Mouse (Mus musculus) heart, embryonic 10.5 days (tissue): ENCODE measurements around the gene Nfs1. TPM values are rescaled to one million over a fixed set of nuclear protein-coding genes. Genes with fewer than 3 reads are reported as not detected.
A peak's percentile ranks its signal among the peaks of the same experiment; 100 is the strongest.
"Not testable (repeated sequence)": the region's sequence is repeated elsewhere in the genome, so short reads cannot be mapped to it uniquely, and the experiment has no call there.

Experiments used
- DNase-seq: peaks from one replicate; pipeline ENCODE4 v3.0.0-alpha.2; 2017; ENCODE audit warnings: low spot score
- H3K27ac ChIP-seq: fragments of 300-500 bp; sonication (generic); 2 replicates; pipeline ENCODE4 v1.5.1; 2016; ENCODE audit warnings: mild to moderate bottlenecking
- H3K27me3 ChIP-seq: fragments of 300-500 bp; sonication (generic); 2 replicates; pipeline ENCODE4 v1.6.1; 2016; ENCODE audit warnings: mild to moderate bottlenecking; ENCODE audit not compliant: poor library complexity, insufficient read depth, severe bottlenecking
- H3K36me3 ChIP-seq: fragments of 300-500 bp; sonication (generic); 2 replicates; pipeline ENCODE4 v1.6.1; 2016; ENCODE audit warnings: mild to moderate bottlenecking, moderate library complexity
- H3K4me1 ChIP-seq: fragments of 300-500 bp; sonication (generic); 2 replicates; pipeline ENCODE4 v1.6.1; 2016; ENCODE audit warnings: mild to moderate bottlenecking
- H3K4me3 ChIP-seq: fragments of 300-500 bp; sonication (generic); 2 replicates; pipeline ENCODE4 v1.5.1; 2016; ENCODE audit warnings: mild to moderate bottlenecking, moderate library complexity
- H3K9me3 ChIP-seq: fragments of 300-500 bp; sonication (generic); 2 replicates; pipeline ENCODE4 v1.6.1; 2016; ENCODE audit warnings: mild to moderate bottlenecking, moderate library complexity
- WGBS: fragments of 180-500 bp; shearing (Covaris S2); methylation state at CpG from one replicate; pipeline ENCODE4 v1.1.7; 2016; 5-methylcytosine and 5-hydroxymethylcytosine counted together
- polyA plus RNA-seq: library from polyadenylated mRNA; unstranded; fragments of >200 nt; fragmentation: Nextera tagmentation; extraction: Ambion mirVana; gene quantifications from 2 replicates; pipeline ENCODE4 v1.2.1, GENCODE M21; 2016

Gene Nfs1
- 54.5 and 65.2 TPM in 2 replicates for polyA plus RNA-seq

DNA sequence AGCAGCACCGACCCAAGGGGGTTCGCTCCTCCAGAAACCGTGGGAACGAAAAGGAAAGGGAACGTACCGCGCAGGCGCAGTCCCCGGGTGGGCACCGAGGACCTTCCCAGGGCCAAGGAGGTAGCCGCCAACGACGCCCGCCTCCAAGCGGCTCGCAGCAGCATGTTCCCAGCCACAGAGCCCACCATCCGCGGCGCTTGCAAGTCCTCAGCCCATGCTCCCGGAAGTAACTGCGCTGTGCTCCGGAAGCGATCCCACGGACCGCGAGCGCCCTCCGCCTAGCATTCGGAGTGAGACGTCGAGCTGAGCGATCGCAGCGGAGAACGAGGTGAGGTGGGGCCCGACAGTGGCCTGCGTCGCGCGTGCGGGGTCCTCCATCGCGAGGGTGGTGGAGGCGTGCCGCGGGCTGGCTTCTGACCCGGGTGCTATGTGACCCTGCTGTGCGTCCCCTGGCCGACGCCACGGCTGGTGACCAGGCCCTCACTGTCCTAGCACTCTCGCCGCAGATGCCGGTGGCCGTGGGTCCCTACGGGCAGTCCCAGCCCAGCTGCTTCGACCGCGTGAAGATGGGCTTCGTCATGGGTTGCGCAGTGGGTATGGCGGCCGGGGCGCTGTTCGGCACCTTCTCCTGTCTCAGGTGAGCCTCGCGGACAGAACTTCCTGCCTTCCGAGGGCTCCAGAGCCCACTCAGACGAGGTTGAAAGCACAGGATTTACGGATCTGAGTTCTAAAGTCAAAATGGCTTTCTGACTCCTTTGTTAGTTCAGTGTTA lies at the start of gene Nfs1, which contains the start of gene Romo1:
TSS of gene Nfs1 (minus strand) at position 234 of the 772 bp plus-strand sequence.
TSS of gene Romo1 (plus strand) at position 87 of the 772 bp plus-strand sequence.
- H3K27me3 ChIP-seq: no peaks in the 10 kb centered on the region
- peak within 1 kb of the TSS; percentile 82 for H3K4me3 ChIP-seq
- under 1% methylated on average over 70 of the region's 70 CpGs for WGBS
- H3K36me3 ChIP-seq: peaks cover 43% of the 10 kb centered on the region
- peak; percentile 98 for DNase-seq
- peak within 1 kb of the TSS; percentile 94 for H3K27ac ChIP-seq
- peaks cover 9% of the 10 kb centered on the region; the same call in 1 of the 2 replicates for H3K4me1 ChIP-seq
- H3K9me3 ChIP-seq: no peaks in the 10 kb centered on the region

GRCm38 (mm10) chr2:156193066-156193862 lies 49.3 kb upstream of the Nfs1 start:
- H3K36me3 ChIP-seq: no peaks in the 10 kb centered on the region
- peaks cover 9% of the 10 kb centered on the region for H3K4me1 ChIP-seq
- no peak overlapping the region for H3K27ac ChIP-seq
- peak; percentile 14 for DNase-seq
- H3K27me3 ChIP-seq: no peaks in the 10 kb centered on the region
- WGBS: 81% methylated on average over 3 of the region's 3 CpGs
- H3K9me3 ChIP-seq: no peaks in the 10 kb centered on the region
- H3K4me3 ChIP-seq: no peak overlapping the region

DNA sequence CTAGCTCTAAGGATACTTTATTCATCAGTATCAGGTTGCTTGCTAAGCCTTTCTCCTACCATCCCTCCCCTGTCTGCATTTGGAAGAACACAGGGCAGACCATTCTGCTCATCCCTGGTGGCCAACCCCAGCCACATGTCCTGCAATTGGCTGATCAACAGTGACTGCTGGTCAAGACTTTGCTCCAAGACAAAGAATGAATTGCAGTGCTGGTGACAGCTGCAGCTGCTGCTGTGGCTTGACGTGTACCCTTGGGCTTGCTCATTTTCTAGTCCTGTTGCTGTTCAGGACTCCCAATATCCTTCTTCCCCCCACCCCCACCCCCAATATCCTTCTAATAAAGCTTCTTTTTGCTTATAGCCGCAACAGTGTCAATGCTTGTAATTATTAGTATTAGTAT lies 48.1 kb upstream of the Nfs1 start:
- Histone ChIP-seq H3K36me3 (no peaks in the 10 kb centered on the region), H3K9me3 (no peaks in the 10 kb centered on the region), H3K27me3 (no peaks in the 10 kb centered on the region), H3K27ac (no peak overlapping the region), H3K4me3 (no peak overlapping the region), H3K4me1 (no peaks in the 10 kb centered on the region; the same call in 1 of the 2 replicates)
- 77% methylated on average over 2 of the region's 2 CpGs for WGBS
- peak; percentile 31 for DNase-seq

DNA sequence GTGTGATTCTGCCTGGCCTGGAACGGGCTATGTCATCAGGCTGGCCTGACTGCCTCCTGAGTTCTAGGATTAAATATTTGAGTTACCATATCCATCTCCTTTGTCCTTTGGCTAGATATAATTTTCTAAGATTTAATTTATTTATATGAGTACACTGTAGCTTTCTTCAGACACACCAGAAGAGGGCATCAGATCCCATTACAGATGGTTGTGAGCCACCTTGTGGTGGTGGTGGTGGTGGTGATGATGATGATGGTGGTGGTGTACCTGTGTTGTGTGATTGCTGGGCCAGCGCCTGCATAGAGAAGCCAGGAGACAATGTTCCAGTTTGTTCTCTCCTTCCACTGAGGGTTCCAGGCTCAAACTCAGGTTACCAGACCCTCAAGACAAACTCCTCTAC lies 47.6 kb upstream of the Nfs1 start:
- no peaks in the 10 kb centered on the region for H3K9me3 ChIP-seq
- H3K4me3 ChIP-seq: no peak overlapping the region
- DNase-seq: no peak
- no peak overlapping the region for H3K27ac ChIP-seq
- no peaks in the 10 kb centered on the region for H3K27me3 ChIP-seq
- WGBS: 88% methylated on average over 2 of the region's 2 CpGs
- H3K36me3 ChIP-seq: no peaks in the 10 kb centered on the region
- H3K4me1 ChIP-seq: no peaks in the 10 kb centered on the region; the same call in 1 of the 2 replicates

DNA sequence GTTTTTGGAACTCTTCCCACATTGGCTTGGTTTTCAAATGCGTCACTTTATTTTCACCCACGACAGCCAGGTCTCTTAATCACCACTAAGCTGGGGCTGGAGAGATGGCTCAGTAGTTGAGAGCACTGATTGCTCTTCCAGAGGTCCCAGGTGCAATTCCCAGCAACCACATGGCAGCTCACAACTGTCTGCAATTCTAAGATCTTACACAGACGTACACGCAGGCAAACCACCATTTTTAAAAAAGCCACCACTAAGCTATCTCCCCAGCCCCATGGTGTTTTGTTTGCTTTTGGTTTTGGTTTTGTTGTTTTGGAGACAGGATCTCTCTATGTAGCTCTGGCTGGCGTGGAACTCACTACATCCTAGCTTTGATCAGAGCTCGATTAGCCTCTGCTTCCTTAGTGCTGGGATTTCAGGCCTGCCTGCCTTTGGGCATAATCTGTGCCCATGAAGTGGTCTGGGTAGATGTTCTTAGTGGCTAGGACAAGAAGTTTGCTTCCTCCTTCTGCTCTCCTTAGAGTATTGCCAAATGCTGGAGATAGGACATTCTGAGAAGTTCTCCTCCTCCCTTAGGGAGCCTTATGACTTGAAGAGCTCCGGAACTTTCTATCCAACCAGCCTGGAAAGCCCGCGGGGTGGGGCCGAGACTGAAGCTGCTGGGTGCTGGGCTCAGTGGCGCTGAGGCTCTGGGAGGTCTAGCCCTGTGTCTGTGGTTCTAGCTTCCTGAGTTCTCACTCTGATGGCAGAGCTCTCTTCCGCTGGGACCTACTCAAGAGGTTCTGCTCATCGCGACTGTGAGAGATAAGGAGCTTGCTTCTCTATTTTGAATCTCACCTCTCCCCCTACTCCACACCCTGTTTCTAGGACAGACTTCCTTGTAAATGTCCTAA lies 46.3 kb upstream of the Nfs1 start:
- Histone ChIP-seq H3K27ac (no peak overlapping the region), H3K4me3 (no peak overlapping the region), H3K27me3 (no peaks in the 10 kb centered on the region), H3K36me3 (no peaks in the 10 kb centered on the region), H3K4me1 (no peaks in the 10 kb centered on the region), H3K9me3 (no peaks in the 10 kb centered on the region)
- DNase-seq: no peak
- 74% methylated on average over 14 of the region's 14 CpGs for WGBS

- H3K4me1 ChIP-seq, H3K27me3 ChIP-seq, H3K27ac ChIP-seq, H3K36me3 ChIP-seq, H3K4me3 ChIP-seq, DNase-seq, H3K9me3 ChIP-seq: not testable (repeated sequence)
- 79% methylated on average over 7 of the region's 7 CpGs for WGBS
Measured at GRCm38 (mm10) chr2:156189241-156189640, 45.3 kb upstream of the Nfs1 start.

GRCm38 (mm10) chr2:156181592-156181991 lies 37.6 kb upstream of the Nfs1 start:
- Histone ChIP-seq H3K4me1 (peaks cover 21% of the 10 kb centered on the region), H3K27ac (peak overlapping the region; percentile 100; the same call in 1 of the 2 replicates)

GRCm38 (mm10) chr2:156180824-156181590 lies 37.0 kb upstream of the Nfs1 start:
- WGBS: 16% methylated on average over 8 of the region's 8 CpGs
- Histone ChIP-seq H3K4me1 (peaks cover 21% of the 10 kb centered on the region), H3K27me3 (no peaks in the 10 kb centered on the region), H3K36me3 (peaks cover 27% of the 10 kb centered on the region), H3K4me3 (peak overlapping the region; percentile 96), H3K27ac (peak overlapping the region; percentile 100), H3K9me3 (no peaks in the 10 kb centered on the region)
- DNase-seq: no peak

More at GRCm38 (mm10) chr2:156181592-156181991, 37.6 kb upstream of the Nfs1 start:
- Histone ChIP-seq H3K27me3 (no peaks in the 10 kb centered on the region), H3K9me3 (no peaks in the 10 kb centered on the region), H3K36me3 (peaks cover 21% of the 10 kb centered on the region), H3K4me3 (peak overlapping the region; percentile 96; the same call in 1 of the 2 replicates)
- no peak for DNase-seq
- 74% methylated on average over 2 of the region's 2 CpGs for WGBS

- peak within 1 kb of the TSS; percentile 100 for H3K27ac ChIP-seq
- peak; percentile 99 for DNase-seq
- H3K4me3 ChIP-seq: peak within 1 kb of the TSS; percentile 96
- no peaks in the 10 kb centered on the region for H3K27me3 ChIP-seq
- no peaks in the 10 kb centered on the region for H3K9me3 ChIP-seq
- under 1% methylated on average over 47 of the region's 47 CpGs for WGBS
- H3K36me3 ChIP-seq: peaks cover 34% of the 10 kb centered on the region
- H3K4me1 ChIP-seq: peaks cover 21% of the 10 kb centered on the region
Measured at GRCm38 (mm10) chr2:156180094-156180821, 36.3 kb upstream of the Nfs1 start, which contains the start of gene Rbm39. Gene Rbm39, minus strand, starts transcription at chr2:156180238.

DNA sequence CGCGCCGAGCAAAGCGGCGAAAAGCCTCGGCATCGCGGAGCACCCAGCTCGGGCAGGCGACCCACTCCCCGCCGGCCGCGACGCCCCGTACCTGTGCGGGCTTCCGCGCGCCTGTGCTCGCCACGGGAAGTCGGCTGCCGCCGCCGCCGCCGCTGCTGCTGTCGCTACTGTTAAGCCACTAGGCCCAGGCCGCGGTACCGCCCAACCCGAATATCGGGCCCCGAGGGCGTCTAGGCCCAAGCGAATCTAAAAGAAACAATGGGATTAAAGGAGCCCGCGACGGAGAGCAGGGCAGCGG lies 35.8 kb upstream of the Nfs1 start:
- under 1% methylated on average over 41 of the region's 41 CpGs for WGBS
- peaks cover 39% of the 10 kb centered on the region for H3K36me3 ChIP-seq

GRCm38 (mm10) chr2:156179046-156179795 lies 35.2 kb upstream of the Nfs1 start:
- under 1% methylated on average over 47 of the region's 47 CpGs for WGBS
- peaks cover 45% of the 10 kb centered on the region for H3K36me3 ChIP-seq

More for the DNA sequence above, 35.8 kb upstream of the Nfs1 start:
- no peak for DNase-seq
- Histone ChIP-seq H3K4me1 (peaks cover 21% of the 10 kb centered on the region), H3K27me3 (no peaks in the 10 kb centered on the region), H3K4me3 (peak overlapping the region; percentile 96), H3K27ac (peak overlapping the region; percentile 100), H3K9me3 (no peaks in the 10 kb centered on the region)

More at GRCm38 (mm10) chr2:156179046-156179795, 35.2 kb upstream of the Nfs1 start:
- peak overlapping the region; percentile 100 for H3K27ac ChIP-seq
- peaks cover 21% of the 10 kb centered on the region for H3K4me1 ChIP-seq
- H3K4me3 ChIP-seq: peak overlapping the region; percentile 96
- no peaks in the 10 kb centered on the region for H3K27me3 ChIP-seq
- no peaks in the 10 kb centered on the region for H3K9me3 ChIP-seq
- DNase-seq: peak; percentile 91
